Mouse (Mus musculus): ENCODE data around the gene Nt5c2. TPM values are rescaled to one million over a fixed set of nuclear protein-coding genes. Genes with fewer than 3 reads are reported as not detected.
"Not testable (repeated sequence)": the region's sequence is repeated elsewhere in the genome, so short reads cannot be mapped to it uniquely, and the experiment has no call there.

Gene Nt5c2
- total RNA-seq, 2 experiments from 2014 or later, result 80.9 to 84.4 TPM

DNA sequence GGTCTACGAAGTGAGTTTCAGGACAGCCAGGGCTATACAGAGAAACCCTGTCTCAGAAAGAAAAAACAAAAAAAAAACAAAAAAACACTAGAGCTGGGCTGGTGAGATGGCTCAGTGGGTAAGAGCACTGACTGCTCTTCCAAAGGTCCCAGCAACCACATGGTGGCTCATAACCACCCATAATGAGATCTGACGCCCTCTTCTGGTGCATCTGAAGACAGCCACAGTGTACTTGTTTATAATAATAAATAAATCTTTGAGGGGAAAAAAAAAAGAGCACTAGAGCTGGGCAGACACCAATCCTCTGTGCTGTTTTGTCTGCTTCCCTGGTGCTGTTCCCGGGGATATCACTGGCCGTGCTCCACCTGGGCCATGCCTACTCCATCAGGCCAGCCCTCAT, 22.6 kb downstream of the Nt5c2 start:
- not testable (repeated sequence) for H3K4me3 ChIP-seq; DNase-seq (ENCODE audit: low spot score in 2 of 2); H3K27ac ChIP-seq
- TF ChIP-seq CTCF (conservative IDR thresholded peaks at IDR 0.05), result peak; percentile 50

DNA sequence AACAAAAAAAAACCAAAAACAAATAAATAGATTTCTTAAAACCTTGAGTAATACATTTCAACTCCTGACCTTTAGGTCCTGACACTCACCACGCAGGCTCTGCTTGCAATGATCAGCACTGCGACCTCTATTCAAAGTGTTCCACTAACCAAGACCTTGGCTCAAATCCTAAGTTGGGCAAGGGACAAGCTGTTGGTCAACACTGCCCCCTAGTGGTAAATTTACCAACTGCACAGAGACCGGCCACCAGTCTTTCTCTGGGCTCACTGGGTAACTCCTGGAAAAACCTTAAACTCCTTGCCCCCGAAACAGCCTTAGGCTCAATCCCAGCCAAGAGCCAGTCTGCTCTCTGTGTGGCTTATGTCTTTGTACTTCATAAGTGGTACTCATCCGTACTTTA, 23.8 kb downstream of the Nt5c2 start:
- DNase-seq (ENCODE audit: low spot score in 2 of 2), result peak; percentile 67 to 88
- H3K4me3 ChIP-seq, result no peak overlapping the region
- H3K27ac ChIP-seq, result no peak overlapping the region
- peak; percentile 95 for TF ChIP-seq CTCF (conservative IDR thresholded peaks at IDR 0.05)

- H3K27ac ChIP-seq; DNase-seq (ENCODE audit: low spot score in 2 of 2); H3K4me3 ChIP-seq: not testable (repeated sequence)
Measured at GRCm38 (mm10) chr19:46990625-46991024, 24.3 kb downstream of the Nt5c2 start.

- no peak for TF ChIP-seq CTCF (conservative IDR thresholded peaks at IDR 0.05)
- Histone ChIP-seq H3K4me3 (no peak overlapping the region), H3K27ac (no peak overlapping the region)
- DNase-seq (ENCODE audit: low spot score in 2 of 2), result no peak
Measured at GRCm38 (mm10) chr19:46990153-46990518, 24.8 kb downstream of the Nt5c2 start.

- DNase-seq (ENCODE audit: low spot score in 2 of 2), result no peak
- H3K4me3 ChIP-seq, result no peak overlapping the region
- no peak for TF ChIP-seq CTCF (conservative IDR thresholded peaks at IDR 0.05)
- no peak overlapping the region for H3K27ac ChIP-seq
Measured at GRCm38 (mm10) chr19:46989479-46990152, 25.3 kb downstream of the Nt5c2 start.

GRCm38 (mm10) chr19:46988231-46989087, 26.5 kb downstream of the Nt5c2 start:
- DNase-seq (ENCODE audit: low spot score in 2 of 2), result no peak
- no peak for TF ChIP-seq CTCF (conservative IDR thresholded peaks at IDR 0.05)
- no peak overlapping the region for H3K27ac ChIP-seq
- H3K4me3 ChIP-seq, result no peak overlapping the region

- Histone ChIP-seq H3K27ac (no peak overlapping the region), H3K4me3 (no peak overlapping the region)
- no peak for DNase-seq (ENCODE audit: low spot score in 2 of 2)
- no peak for TF ChIP-seq CTCF (conservative IDR thresholded peaks at IDR 0.05)
Measured at GRCm38 (mm10) chr19:46987646-46988045, 27.3 kb downstream of the Nt5c2 start.

- no peak for DNase-seq (ENCODE audit: low spot score in 2 of 2)
- TF ChIP-seq CTCF (conservative IDR thresholded peaks at IDR 0.05), result no peak
Measured at GRCm38 (mm10) chr19:46984726-46985622, 30.0 kb downstream of the Nt5c2 start.

GRCm38 (mm10) chr19:46983966-46984380, 31.0 kb downstream of the Nt5c2 start:
- no peak overlapping the region for H3K4me3 ChIP-seq
- no peak for DNase-seq (ENCODE audit: low spot score in 2 of 2)
- H3K27ac ChIP-seq, result no peak overlapping the region
- TF ChIP-seq CTCF (conservative IDR thresholded peaks at IDR 0.05), result no peak

More at GRCm38 (mm10) chr19:46984726-46985622, 30.0 kb downstream of the Nt5c2 start:
- no peak overlapping the region for H3K27ac ChIP-seq
- no peak overlapping the region for H3K4me3 ChIP-seq

GRCm38 (mm10) chr19:46983352-46983965, 31.5 kb downstream of the Nt5c2 start:
- TF ChIP-seq CTCF (conservative IDR thresholded peaks at IDR 0.05), result no peak
- H3K27ac ChIP-seq, result no peak overlapping the region
- DNase-seq (ENCODE audit: low spot score in 2 of 2), result no peak
- no peak overlapping the region for H3K4me3 ChIP-seq

DNA sequence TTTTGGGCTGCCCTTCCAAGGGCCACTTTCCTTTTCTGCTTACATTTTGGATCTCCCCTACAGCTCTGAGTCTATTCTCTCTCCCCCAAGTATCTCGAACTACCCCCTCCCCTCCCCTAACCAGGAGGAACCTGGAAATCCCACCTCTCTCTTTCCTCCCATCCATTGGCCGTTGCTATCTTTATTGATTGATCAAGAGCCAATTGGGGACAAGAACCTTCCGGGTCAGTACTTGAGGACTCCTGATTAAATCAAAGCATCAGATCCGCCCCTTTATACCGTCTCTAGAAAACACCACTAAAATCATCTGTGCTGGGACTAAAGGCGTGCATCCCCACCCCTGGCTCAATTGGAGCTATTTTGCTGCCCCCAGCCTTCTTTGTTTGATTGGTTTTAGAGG, 33.5 kb downstream of the Nt5c2 start:
- no peak for DNase-seq (ENCODE audit: low spot score in 2 of 2)
- Histone ChIP-seq H3K27ac (no peak overlapping the region), H3K4me3 (no peak overlapping the region)
- TF ChIP-seq CTCF (conservative IDR thresholded peaks at IDR 0.05), result no peak

GRCm38 (mm10) chr19:46979781-46980105, 35.2 kb downstream of the Nt5c2 start:
- TF ChIP-seq CTCF (conservative IDR thresholded peaks at IDR 0.05), result no peak
- Histone ChIP-seq H3K27ac (no peak overlapping the region), H3K4me3 (no peak overlapping the region)
- DNase-seq (ENCODE audit: low spot score in 2 of 2), result no peak
